Mouse (Mus musculus) layer of hippocampus, adult 2 months (tissue): ENCODE results near the gene Gpr137b. TPM values are rescaled to one million over a fixed set of nuclear protein-coding genes. Genes with fewer than 3 reads are reported as not detected.
"Not testable (repeated sequence)": the region's sequence is repeated elsewhere in the genome, so short reads cannot be mapped to it uniquely, and the experiment has no call there.

Experiments used
- DNase-seq, 2 experiments: peaks; one replicate each; pipeline ENCODE4 v3.0.0; 2022; ENCODE audit warnings: low spot score in 2 of 2
- H3K27ac ChIP-seq: fragments of 200-600 bp; 2 replicates; pipeline ENCODE4 v1.8.1; 2022
- H3K4me3 ChIP-seq: fragments of 200-600 bp; 2 replicates; pipeline ENCODE4 v1.8.1; 2022; ENCODE audit warnings: mild to moderate bottlenecking
- CTCF ChIP-seq: fragments of 200-600 bp; conservative IDR thresholded peaks from 2 replicates; pipeline ENCODE4 v1.8.1; 2022; ENCODE audit warnings: antibody characterized with exemption, mild to moderate bottlenecking, moderate library complexity
- total RNA-seq, 2 experiments: library from RNA; stranded (reverse); gene quantifications; 2 replicates each; pipeline ENCODE4 v1.2.3; 2021

Gpr137b gene
- total RNA-seq, 2 experiments from 2014 or later = 21.5 to 21.6 TPM

DNA sequence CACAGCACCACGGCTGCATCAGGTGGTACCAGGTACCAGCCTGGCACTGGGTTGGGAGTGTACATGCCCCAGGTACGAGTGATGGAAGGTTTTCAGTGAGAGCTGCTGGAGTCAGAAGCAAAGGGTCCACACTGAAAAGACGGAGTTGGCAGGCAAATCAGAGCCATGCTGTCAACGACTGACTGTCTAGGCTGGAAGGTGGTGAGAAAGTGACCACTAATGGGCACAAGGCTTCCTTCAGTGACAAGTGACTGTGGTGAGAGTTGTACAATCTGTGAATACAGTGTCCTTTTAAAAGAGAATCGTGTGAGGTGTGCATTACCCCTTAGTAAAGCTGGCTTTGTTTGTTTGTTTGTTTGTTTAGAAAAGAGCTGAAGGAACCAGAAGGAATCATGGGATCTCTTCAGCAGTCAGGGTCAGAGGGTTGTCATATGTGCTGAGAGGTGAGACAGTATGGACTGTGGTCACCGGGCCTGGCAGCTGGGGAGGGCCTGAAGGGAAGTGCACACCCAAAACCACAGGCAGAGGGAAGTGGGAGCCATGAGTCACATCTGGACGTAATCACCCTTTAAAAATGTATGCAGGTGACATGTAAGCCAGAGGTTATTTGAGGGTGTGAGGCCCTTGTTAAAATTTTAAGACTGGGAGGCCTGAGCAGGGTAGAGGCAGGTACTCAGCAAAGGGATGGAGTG, 15.5 kb downstream of the Gpr137b start:
- H3K27ac ChIP-seq, H3K4me3 ChIP-seq, DNase-seq: not testable (repeated sequence)

DNA sequence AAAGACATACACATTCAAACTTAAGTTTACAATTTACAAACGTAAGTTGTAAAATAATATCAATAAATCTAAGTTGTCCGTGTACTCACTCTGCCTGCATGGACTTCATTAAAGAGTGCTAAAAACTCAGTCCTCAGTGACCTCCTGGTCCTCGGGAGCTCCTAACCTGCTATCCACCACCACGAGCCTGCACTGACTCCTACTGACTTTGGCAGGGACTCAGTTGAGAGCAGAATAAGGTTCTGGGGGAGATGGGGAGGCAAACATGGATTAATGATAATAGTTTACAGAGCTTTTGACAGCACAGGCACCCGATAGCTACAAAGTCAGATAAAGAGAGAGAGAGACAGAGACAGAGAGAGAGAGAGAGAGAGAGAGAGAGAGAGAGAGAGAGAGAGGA, 16.6 kb downstream of the Gpr137b start:
- Histone ChIP-seq H3K4me3 (no peak overlapping the region), H3K27ac (no peak overlapping the region)
- no peak for DNase-seq
- no peak for TF ChIP-seq CTCF

DNA sequence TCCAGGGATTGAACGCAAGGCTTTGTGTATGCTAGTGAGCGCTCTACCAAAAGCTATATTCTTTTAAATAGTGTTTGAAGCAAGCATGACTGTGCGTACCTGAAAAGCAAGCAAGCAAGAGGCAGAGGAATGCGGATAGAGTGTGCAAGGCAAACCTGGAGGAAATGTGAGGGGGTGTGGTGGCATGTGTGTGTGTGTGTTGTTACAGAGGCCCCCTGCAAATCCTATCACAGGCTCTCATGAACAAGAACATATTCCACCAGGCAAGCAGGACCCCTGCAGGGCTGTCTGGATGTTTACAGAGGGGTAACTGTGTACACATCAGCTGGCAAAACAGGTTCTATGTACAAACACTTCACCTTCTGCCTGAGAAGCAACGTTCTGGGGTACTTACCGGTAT, 19.8 kb downstream of the Gpr137b start:
- not testable (repeated sequence) for H3K27ac ChIP-seq, DNase-seq, H3K4me3 ChIP-seq

DNA sequence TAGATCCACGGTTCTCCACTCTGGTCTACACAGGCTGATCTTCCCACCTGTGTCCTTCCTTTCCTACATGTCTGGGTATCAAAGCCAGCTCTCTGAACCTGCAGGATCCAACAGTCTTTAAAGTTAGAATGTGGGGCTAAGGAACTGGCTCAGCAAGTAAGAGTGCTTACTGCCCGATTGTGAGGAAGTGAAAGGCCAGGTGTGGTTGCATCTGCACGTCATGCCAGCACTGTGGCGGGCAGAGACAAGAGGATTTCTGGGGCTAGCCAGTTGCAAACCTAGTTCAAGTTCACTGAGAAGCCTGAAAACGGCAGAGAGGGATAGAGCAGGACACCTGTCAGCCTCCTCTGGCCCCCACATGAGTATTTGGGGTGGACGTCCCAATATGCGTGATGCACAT, 22.4 kb downstream of the Gpr137b start:
- not testable (repeated sequence) for H3K4me3 ChIP-seq, H3K27ac ChIP-seq, DNase-seq

DNA sequence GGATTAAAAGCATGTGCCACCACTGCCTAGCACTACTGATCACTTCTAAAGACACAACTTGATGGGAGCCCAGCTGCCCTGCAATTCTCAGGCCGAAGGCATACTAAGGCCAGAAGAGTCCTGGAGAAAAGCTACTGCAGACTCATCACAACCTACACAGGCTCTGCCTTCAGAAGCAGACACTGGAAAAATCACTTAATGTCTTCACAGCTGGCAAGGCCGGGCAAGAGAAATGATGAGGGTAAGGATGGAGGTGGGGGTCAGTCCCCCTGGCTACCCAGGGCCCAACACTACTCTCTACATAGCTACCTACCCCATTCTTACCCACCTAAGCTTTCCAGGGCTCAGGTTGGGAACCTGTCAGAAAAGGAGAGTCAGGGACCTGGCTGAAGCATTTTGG, 27.4 kb downstream of the Gpr137b start:
- not testable (repeated sequence) for H3K4me3 ChIP-seq, H3K27ac ChIP-seq, DNase-seq

DNA sequence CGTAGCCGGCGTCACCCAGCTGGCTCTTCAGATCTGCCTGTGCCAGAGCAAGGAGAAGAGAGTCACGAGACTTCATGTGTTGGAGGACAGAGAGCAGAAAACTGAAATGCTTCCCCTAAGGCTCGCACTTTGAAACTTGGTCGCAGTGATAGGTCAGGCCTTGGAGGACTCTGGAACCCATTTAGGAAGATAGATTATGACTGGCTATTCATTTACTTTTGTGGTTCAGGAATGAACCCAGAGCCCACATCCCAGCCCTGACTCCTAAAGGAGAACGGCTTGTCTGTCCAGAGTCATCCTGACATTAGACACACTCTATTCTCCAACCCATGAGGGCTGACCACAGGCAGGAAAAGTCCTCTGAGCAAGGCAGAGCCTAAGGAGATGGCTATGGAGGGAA, 30.3 kb downstream of the Gpr137b start:
- not testable (repeated sequence) for H3K27ac ChIP-seq, H3K4me3 ChIP-seq

DNA sequence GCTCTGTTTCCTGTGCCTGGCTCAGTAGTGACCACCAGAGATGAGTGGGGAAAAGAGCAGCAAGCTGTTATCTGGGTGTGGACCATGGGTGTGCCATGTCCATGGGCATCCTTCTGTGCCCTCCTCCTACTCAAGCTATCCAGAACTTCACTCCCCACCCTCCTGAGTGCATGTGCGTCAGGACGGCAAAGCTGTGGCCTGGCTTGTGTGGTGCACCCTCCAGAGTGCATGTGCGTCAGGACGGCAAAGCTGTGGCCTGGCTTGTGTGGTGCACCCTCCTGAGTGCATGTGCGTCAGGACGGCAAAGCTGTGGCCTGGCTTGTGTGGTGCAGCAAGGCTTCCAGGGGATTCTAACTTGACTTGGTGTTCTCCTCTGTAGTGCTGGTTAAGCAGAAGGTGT, 31.6 kb downstream of the Gpr137b start:
- DNase-seq, H3K4me3 ChIP-seq, H3K27ac ChIP-seq: not testable (repeated sequence)

More for the DNA sequence above, 30.3 kb downstream of the Gpr137b start:
- not testable (repeated sequence) for DNase-seq

DNA sequence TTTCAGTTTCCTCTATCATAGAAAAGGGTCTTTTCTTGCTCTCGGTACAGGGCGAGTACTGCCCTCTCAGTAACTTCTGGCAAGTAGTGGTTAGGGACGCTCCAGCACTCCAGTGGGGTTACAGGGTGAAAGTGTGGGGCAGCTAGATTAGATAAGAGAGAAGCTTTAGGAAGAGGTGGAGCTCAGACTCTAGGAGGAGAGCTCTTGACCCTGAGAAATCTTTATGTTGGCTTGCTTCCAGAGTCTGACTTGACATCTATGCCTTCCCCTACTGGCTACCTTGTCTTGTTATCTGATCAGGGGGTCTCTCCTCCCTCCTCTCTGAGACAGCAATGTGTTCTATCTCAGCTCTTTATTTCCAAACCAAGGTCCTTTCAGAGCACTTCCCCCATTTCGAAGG, 33.8 kb downstream of the Gpr137b start:
- DNase-seq, H3K4me3 ChIP-seq, H3K27ac ChIP-seq: not testable (repeated sequence)

DNA sequence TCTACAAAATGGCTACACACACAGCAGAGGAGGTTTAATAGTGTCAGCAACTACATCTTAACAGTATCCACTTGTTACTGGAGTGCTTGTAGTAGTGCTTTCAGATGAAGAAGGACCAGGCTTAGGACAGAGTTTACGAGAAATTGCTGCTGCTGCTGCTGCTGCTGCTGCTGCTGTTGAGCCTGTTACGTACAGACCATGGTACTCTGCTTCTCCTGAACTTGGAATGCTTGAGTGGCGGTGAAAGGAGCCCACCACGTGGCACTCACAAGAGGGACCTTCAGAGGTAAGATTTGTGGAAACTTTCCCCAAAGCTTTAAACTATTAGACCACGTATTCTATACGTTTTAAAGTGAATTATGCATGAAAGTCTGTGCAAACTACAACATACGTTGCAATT, 35.2 kb downstream of the Gpr137b start:
- H3K27ac ChIP-seq, DNase-seq, H3K4me3 ChIP-seq: not testable (repeated sequence)

DNA sequence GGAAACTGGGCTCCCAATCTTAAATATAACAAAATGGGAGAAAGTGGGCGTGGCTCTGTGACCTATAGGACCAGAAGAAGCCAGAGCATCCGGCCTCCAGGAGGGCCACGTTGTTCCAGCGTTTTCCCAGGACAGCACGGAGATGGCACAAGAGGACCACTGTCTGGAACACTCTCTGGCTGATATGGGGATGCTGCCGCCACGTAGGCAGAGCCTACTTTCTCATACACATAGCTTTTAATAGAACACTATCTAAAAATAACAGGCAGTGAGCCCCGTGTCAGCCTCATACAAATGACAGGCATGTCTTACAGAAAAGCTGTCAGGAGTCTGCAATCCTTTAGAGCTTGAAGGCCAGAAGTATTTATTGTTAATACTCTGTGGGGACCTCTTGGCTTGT, 35.7 kb downstream of the Gpr137b start:
- not testable (repeated sequence) for DNase-seq, H3K27ac ChIP-seq, H3K4me3 ChIP-seq

DNA sequence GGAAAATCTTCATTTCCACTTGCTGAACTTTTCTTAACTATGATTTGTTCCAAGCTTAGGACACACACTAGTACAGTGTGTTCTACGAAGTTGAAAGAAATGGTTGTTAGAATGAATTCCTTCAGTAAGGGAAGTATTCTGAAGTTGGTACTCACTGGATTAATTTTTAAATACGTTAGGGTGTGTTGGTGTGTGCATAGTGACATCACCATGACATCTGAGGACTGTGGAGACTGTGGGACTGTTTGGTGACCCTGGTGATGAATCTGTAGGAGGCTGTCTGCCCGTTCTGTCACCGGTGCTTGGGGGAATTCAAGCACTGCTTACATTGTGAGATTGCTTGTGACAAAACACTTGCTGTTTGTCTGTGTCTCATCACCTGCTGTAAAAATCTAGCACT, 41.7 kb downstream of the Gpr137b start:
- not testable (repeated sequence) for DNase-seq, H3K27ac ChIP-seq, H3K4me3 ChIP-seq

DNA sequence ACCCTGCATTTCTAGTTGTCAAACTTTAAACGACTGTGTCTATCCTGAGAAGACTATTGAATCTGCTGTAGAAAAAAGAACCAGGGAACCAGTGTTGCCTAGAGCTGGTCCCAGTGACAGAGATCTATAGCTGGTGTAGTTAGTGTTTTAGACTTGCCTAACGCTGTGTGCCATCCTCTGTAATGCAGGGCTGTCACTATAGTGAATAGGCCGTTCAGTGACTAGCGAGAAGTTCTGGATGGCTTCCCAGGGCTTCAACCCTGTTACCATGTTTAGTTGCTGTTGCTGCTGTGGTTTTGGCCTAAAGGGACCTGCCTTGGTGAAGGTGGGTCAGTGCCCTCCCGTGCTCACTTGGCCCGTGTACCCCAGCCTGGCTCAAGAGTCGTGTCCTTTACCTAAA, 43.1 kb downstream of the Gpr137b start:
- H3K4me3 ChIP-seq, DNase-seq, H3K27ac ChIP-seq: not testable (repeated sequence)

DNA sequence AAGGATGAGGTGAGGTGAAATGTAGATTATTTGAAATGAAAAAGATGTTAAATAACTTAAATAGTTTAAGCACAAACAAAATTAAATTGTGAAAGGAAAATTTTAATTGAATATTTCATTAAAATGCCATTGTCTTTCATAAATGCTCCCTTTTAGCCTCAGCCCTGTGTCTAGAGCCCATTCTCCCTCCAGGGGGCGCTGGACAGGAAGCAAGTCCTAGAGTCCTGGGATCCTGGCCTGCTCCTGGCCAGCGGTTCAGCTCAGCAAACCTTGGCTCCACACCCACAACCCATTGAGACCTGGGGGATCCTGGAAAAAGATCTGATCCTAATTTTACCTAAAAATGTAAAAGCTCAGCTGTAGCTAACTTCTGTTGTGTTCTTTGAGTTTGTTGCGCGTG, 44.5 kb downstream of the Gpr137b start:
- peak in 1 of 2 experiments; percentile 57 for DNase-seq
- peak; percentile 73 for TF ChIP-seq CTCF
- no peak overlapping the region for H3K4me3 ChIP-seq

DNA sequence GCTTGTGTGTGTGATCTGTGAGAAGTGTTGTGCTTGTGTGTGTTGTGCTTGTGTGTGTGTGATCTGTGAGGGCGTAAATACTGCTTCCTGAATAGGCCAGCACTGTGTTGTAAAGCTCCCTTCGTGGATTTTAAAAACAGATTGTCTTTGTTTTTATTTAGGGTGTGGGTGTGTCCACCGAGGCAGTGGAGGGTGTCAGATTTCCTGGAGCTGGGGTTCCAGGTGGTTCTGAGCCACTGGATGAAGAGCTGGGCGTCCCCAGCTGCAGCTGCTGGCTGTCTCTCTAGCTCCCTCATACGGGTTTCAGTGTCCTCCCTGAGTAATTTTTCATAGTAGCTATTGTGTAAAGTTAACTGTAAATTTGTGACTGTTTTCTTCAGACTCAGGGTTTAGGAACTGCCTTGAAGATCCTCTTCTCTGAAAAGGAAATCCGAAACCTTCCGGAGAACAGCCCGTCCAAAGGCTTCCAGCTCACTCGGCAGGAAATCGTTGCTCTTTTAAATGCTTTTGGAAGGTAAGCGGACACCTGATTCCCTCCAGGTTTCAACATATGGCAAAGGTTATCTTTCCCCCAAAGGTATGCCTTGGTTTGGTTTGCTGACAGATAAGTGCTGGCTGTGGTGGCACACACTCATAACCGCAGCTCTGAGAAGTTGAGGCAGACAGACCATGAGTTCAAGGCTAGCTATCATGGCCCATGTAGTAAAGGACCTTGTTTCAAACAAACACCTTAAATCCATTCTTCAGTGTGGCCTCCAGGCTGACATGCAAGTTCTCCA, 46.0 kb downstream of the Gpr137b start:
- DNase-seq, H3K27ac ChIP-seq: not testable (repeated sequence)

More for the DNA sequence above, 44.5 kb downstream of the Gpr137b start:
- no peak overlapping the region for H3K27ac ChIP-seq

DNA sequence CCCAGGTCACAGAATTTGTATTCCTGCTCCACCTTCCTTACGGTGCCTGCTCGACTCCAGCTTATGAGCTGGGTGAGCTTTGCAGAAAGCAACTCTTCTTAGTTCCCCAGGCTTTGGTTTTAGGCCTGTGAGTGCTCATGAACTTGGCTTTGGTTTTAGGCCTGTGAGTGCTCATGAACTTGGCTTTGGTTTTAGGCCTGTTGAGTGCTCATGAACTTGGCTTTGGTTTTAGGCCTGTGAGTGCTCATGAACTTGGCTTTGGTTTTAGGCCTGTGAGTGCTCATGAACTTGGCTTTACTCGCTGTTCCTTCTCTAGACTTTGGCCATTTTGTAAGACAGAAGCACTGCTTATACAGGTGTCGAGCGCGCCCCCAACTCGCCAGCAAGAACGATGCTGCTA, 56.5 kb downstream of the Gpr137b start:
- H3K27ac ChIP-seq, DNase-seq, H3K4me3 ChIP-seq: not testable (repeated sequence)

More for the DNA sequence above, 46.0 kb downstream of the Gpr137b start:
- not testable (repeated sequence) for H3K4me3 ChIP-seq
